8 mouse cellular contexts compared by ENCODE assay signal in genomic region chr17:94730416-94730815, GRCm38 (mm10). TPM values are rescaled to one million over a fixed set of nuclear protein-coding genes. Genes with fewer than 3 reads are reported as not detected.
DNase-seq lines count a peak whose midpoint lies in the region; ATAC-seq and TF ChIP-seq lines count a peak whose summit lies in the region.
"Not testable (repeated sequence)": the region's sequence is repeated elsewhere in the genome, so short reads cannot be mapped to it uniquely, and the experiment has no call there.

No protein-coding gene starts in this region.

- not testable (repeated sequence) for H3K36me3 ChIP-seq in MEL (ENCODE audit: control insufficient read depth in 1 of 2, insufficient read depth in 2 of 2, low read length in 2 of 2); neural tube, embryonic 12.5 days
- H3K36me3 ChIP-seq in lung, embryonic 14.5 days (ENCODE audit: insufficient read depth), result peaks cover 14% of the 10 kb centered on the region

- H3K9me3 ChIP-seq in MEL (replicated peaks; ENCODE audit: insufficient read depth, low read length); lung, embryonic 14.5 days (ENCODE audit: low read depth, low read length); neural tube, embryonic 12.5 days: not testable (repeated sequence)

- DNase-seq in MEL (ENCODE audit: low read depth, low spot score), result peak; percentile 74
- DNase-seq in c-Kit-positive CD71-positive TER-119-negative erythroid progenitor cells, embryonic 14.5 days (ENCODE audit: low read depth), result peak; percentile 32
- peak; percentile 16 for DNase-seq in heart, postnatal 4 days
- peak; percentile 3 to 71 for DNase-seq in layer of hippocampus, adult 18-20 months (ENCODE audit: low spot score in 2 of 2)
- DNase-seq in lung, embryonic 14.5 days, result peak; percentile 77
- peak; percentile 39 for DNase-seq in thymus, postnatal 4 days

- peak; percentile 81 for TF ChIP-seq RAD21 in MEL (IDR thresholded peaks at IDR 0.05; ENCODE audit: low read depth, low read length)

- ATAC-seq in erythroblast, adult 5-6 weeks (replicated peaks; ENCODE audit: low FRiP score, poor library complexity, severe bottlenecking), result peak; percentile 93
- ATAC-seq in lung, embryonic 14.5 days (ENCODE audit: insufficient read depth), result not testable (repeated sequence)
- ATAC-seq in neural tube, embryonic 12.5 days (ENCODE audit: low FRiP score, low read depth), result 0 out of 2 replicates have a peak, but pooled peaks have one; percentile 4

- not testable (repeated sequence) for H3K27ac ChIP-seq in MEL (ENCODE audit: control insufficient read depth, low read depth, low read length); lung, embryonic 14.5 days (ENCODE audit: low read depth); neural tube, embryonic 12.5 days

- WGBS in lung, embryonic 14.5 days, result 14% methylated on average over 2 of the region's 2 CpGs
- WGBS in neural tube, embryonic 12.5 days, result 27% methylated on average over 2 of the region's 2 CpGs

- not testable (repeated sequence) for TF ChIP-seq EP300 in MEL (IDR thresholded peaks at IDR 0.05; ENCODE audit: low read depth in 1 of 2, low read length in 2 of 2)

- not testable (repeated sequence) for H3K4me1 ChIP-seq in MEL (ENCODE audit: control insufficient read depth in 1 of 2, insufficient read depth in 2 of 2, low read length in 2 of 2); lung, embryonic 14.5 days (ENCODE audit: insufficient read depth); neural tube, embryonic 12.5 days

- not testable (repeated sequence) for TF ChIP-seq POLR2A in MEL (IDR thresholded peaks at IDR 0.05; ENCODE audit: control insufficient read depth in 1 of 2, insufficient read depth in 1 of 2, low read depth in 1 of 2, low read length in 2 of 2, poor library complexity in 1 of 2)

- not testable (repeated sequence) for H3K27me3 ChIP-seq in MEL (ENCODE audit: control insufficient read depth in 1 of 2, insufficient read depth in 2 of 2, low read length in 2 of 2); lung, embryonic 14.5 days (ENCODE audit: insufficient read depth, low read length); neural tube, embryonic 12.5 days (replicated peaks)

- not testable (repeated sequence) for H3K79me2 ChIP-seq in MEL (ENCODE audit: control insufficient read depth, insufficient read depth, low read length, poor library complexity)

- not testable (repeated sequence) for H3K9ac ChIP-seq in MEL (ENCODE audit: control insufficient read depth, low read depth, low read length, poor library complexity, severe bottlenecking); lung, embryonic 14.5 days; neural tube, embryonic 12.5 days

- peak; percentile 26 to 71 (median 47); a peak in 5 of 6 replicates for TF ChIP-seq CTCF in MEL (IDR thresholded peaks at IDR 0.05 in 2 of 3, conservative IDR thresholded peaks at IDR 0.05 in 1 of 3; ENCODE audit: control insufficient read depth in 1 of 3, insufficient read depth in 1 of 3, low read depth in 2 of 3, low read length in 3 of 3, poor library complexity in 1 of 3, severe bottlenecking in 1 of 3)
- TF ChIP-seq CTCF in lung, embryonic 14.5 days (IDR thresholded peaks at IDR 0.05; ENCODE audit: low read depth), result peak; percentile 64

- H3K4me2 ChIP-seq in lung, embryonic 14.5 days; neural tube, embryonic 12.5 days (replicated peaks): not testable (repeated sequence)

- not testable (repeated sequence) for H3K4me3 ChIP-seq in MEL (ENCODE audit: control insufficient read depth in 1 of 2, insufficient read depth in 1 of 2, low read depth in 2 of 2, low read length in 2 of 2); lung, embryonic 14.5 days (ENCODE audit: low read depth, low read length); neural tube, embryonic 12.5 days

TF ChIP-seq in MEL, 35 proteins besides CTCF, POLR2A, EP300 and RAD21:
- TF ChIP-seq SMC3 (IDR thresholded peaks at IDR 0.05; ENCODE audit: low read depth, low read length) (peak; percentile 70), ZC3H11A (IDR thresholded peaks at IDR 0.05; ENCODE audit: low read depth, low read length) (peak; percentile 62)

RNA-seq across cellular contexts. Expression of gene Mettl4, which starts 19.4 kb away (rescaled TPM):
- total RNA-seq in MEL (2012; rRNA removed), result 19.6 and 19.9 TPM in 2 replicates
- 10 to 100 TPM in 1 of 2 experiments, not detected in 1; 13.4 TPM for polyA plus RNA-seq in MEL (2012; ENCODE audit: insufficient read depth in 1 of 2, insufficient read length in 2 of 2, low read depth in 1 of 2, low replicate concordance in 2 of 2, missing spikeins in 1 of 2)
- total RNA-seq in erythroblast, adult 5-6 weeks (2015; ENCODE audit: low replicate concordance), result 7.7 and 8.3 TPM in 2 replicates
- total RNA-seq in erythroblast, adult 5-6 weeks (2017; ENCODE audit: low replicate concordance), result 4.5 and 4.9 TPM in 2 replicates
- 1 to 10 TPM; 8.4 to 9.1 TPM for total RNA-seq in heart, postnatal 4 days (2021)
- total RNA-seq in layer of hippocampus, adult 18-20 months (2021), result 10 to 100 TPM; 13.7 to 14.5 TPM
- 24.5 and 25.6 TPM in 2 replicates for polyA plus RNA-seq in lung, embryonic 14.5 days (2014; fragmentation: Nextera tagmentation; extraction: Ambion mirVana)
- polyA plus RNA-seq in neural tube, embryonic 12.5 days (2016; fragmentation: Nextera tagmentation; extraction: Ambion mirVana), result 26.0 and 28.5 TPM in 2 replicates

Comparison
In these comparisons a context has a peak if more than half of its experiments do, and no peak if none do; other contexts are left out.
1. DNase-seq: peak in every context shown above with its lines; median percentile 77 in lung, embryonic 14.5 days; 74 in MEL; 39 in thymus, postnatal 4 days; 37 in layer of hippocampus, adult 18-20 months; 32 in c-Kit-positive CD71-positive TER-119-negative erythroid progenitor cells, embryonic 14.5 days; 16 in heart, postnatal 4 days.